Mouse (Mus musculus): ENCODE data around the gene Fkbp4. TPM values are rescaled to one million over a fixed set of nuclear protein-coding genes. Genes with fewer than 3 reads are reported as not detected.

The Fkbp4 gene
- polyA plus RNA-seq, 1 experiment from 2014 or later, result 427 TPM

DNA sequence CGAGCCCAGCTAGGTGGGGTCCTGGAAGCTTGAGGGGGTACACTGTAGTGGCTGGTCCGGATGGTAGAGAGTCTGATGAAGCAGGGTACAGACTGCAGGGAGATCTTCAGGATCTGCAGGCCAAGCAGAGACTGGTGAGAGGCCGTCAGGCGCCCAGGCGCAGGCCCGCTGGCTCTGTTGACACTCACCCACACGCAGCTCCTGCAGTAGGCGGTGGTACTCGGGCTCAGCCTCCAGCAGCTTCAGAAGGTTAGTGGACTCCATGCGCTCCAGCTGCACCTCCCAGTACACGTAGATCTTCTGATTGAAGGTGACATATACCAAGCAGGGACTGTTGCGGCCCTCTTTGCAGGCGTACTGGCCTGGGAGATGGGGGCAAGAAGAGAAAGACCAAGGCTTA lies 28.2 kb downstream of the Fkbp4 start:
- no peak overlapping the region for H3K4me3 ChIP-seq (ENCODE audit: low read length)
- peaks cover 37% of the 10 kb centered on the region for H3K36me3 ChIP-seq (ENCODE audit: control insufficient read depth, insufficient read depth, low read length)
- H3K27ac ChIP-seq (ENCODE audit: low read length), result no peak overlapping the region
- H3K9ac ChIP-seq (ENCODE audit: low read length), result no peak overlapping the region
- H3K4me2 ChIP-seq (ENCODE audit: low read depth, low read length), result no peak overlapping the region
- no peak for ATAC-seq (ENCODE audit: low read depth)
- no peaks in the 10 kb centered on the region for H3K27me3 ChIP-seq (ENCODE audit: control insufficient read depth, insufficient read depth, low read depth, low read length)
- no peaks in the 10 kb centered on the region for H3K9me3 ChIP-seq (ENCODE audit: control insufficient read depth, low read length)
- WGBS, result 94% methylated on average over 13 of the region's 13 CpGs
- H3K4me1 ChIP-seq (replicated peaks; ENCODE audit: control insufficient read depth, insufficient read depth, low read length), result no peaks in the 10 kb centered on the region

GRCm38 (mm10) chr6:128408544-128409125 lies 29.8 kb downstream of the Fkbp4 start:
- no peak overlapping the region for H3K4me2 ChIP-seq (ENCODE audit: low read depth, low read length)
- H3K9ac ChIP-seq (ENCODE audit: low read length), result no peak overlapping the region
- no peak overlapping the region for H3K27ac ChIP-seq (ENCODE audit: low read length)
- H3K36me3 ChIP-seq (ENCODE audit: control insufficient read depth, insufficient read depth, low read length), result peaks cover 35% of the 10 kb centered on the region
- H3K4me3 ChIP-seq (ENCODE audit: low read length), result no peak overlapping the region
- ATAC-seq (ENCODE audit: low read depth), result no peak
- H3K9me3 ChIP-seq (ENCODE audit: control insufficient read depth, low read length), result no peaks in the 10 kb centered on the region
- H3K27me3 ChIP-seq (ENCODE audit: control insufficient read depth, insufficient read depth, low read depth, low read length), result no peaks in the 10 kb centered on the region
- 84% methylated on average over 7 of the region's 7 CpGs for WGBS
- no peaks in the 10 kb centered on the region for H3K4me1 ChIP-seq (replicated peaks; ENCODE audit: control insufficient read depth, insufficient read depth, low read length)

DNA sequence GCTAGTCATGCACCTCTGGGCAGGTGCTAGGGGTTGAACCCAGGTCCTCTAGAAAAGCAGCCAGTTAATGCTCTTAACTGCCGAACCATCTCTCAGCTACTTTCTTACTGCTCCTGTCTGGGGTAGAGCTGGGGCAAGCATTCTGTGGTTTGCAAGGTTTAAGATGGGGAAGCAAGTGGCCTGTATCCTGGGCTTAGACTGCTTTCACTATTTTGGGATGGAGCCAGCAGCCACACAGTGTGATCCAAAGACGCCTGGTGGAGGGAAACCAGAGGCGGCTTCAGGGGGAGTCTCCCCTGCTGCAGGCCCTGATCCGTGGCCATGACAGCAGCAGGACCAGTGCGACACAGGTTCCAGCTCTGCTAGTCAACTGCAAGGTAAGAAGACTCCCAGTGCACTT lies 33.8 kb downstream of the Fkbp4 start:
- Histone ChIP-seq H3K9me3 (ENCODE audit: control insufficient read depth, low read length) (no peaks in the 10 kb centered on the region), H3K27ac (ENCODE audit: low read length) (no peak overlapping the region), H3K36me3 (ENCODE audit: control insufficient read depth, insufficient read depth, low read length) (peaks cover 15% of the 10 kb centered on the region), H3K4me1 (replicated peaks; ENCODE audit: control insufficient read depth, insufficient read depth, low read length) (no peaks in the 10 kb centered on the region; the same call in 1 of the 2 replicates), H3K9ac (ENCODE audit: low read length) (no peak overlapping the region), H3K4me3 (ENCODE audit: low read length) (no peak overlapping the region), H3K4me2 (ENCODE audit: low read depth, low read length) (no peak overlapping the region), H3K27me3 (ENCODE audit: control insufficient read depth, insufficient read depth, low read depth, low read length) (no peaks in the 10 kb centered on the region)
- 53% methylated on average over 5 of the region's 5 CpGs for WGBS
- ATAC-seq (ENCODE audit: low read depth), result no peak

DNA sequence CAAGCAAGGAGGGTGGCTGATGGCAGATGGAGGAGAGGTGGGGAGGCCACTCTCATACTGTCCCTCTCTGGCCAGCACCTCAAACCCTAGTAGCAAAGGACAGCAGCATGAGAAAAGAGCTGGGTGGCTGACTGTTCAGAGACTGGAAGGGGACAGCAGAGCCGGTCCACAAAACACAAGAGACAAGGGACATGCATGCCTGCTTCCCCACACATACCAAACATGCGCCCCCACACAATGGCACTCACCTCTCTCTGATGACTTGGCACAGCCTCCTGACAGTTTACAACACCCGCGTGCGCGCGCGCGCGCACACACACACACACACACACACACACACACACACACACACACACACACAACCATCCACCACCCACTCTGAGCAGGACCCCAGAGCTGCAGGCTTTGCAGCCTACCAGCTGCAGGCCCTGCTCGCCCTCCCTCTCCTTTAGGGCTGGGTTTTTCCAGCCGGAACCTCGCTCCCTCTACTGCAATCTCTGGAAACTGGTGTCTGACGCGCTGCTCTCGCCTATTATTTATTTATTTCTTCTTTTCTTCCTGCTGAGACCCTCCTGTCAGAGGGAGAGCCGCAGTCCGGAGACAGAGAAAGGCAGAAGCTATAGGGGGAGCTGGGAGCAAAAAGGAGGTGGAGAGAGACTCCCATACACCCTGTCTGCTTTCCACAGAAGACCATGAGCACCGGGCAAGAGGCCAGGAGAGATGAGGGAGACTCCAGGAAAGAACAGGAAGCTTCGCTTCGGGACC lies 38.9 kb downstream of the Fkbp4 start:
- peaks cover 2% of the 10 kb centered on the region; the same call in 1 of the 2 replicates for H3K4me1 ChIP-seq (replicated peaks; ENCODE audit: control insufficient read depth, insufficient read depth, low read length)
- no peaks in the 10 kb centered on the region for H3K9me3 ChIP-seq (ENCODE audit: control insufficient read depth, low read length)
- WGBS, result 31% methylated on average over 21 of the region's 21 CpGs
- peak overlapping the region; percentile 62 for H3K4me2 ChIP-seq (ENCODE audit: low read depth, low read length)
- no peak overlapping the region for H3K27ac ChIP-seq (ENCODE audit: low read length)
- peak overlapping the region; percentile 39 for H3K4me3 ChIP-seq (ENCODE audit: low read length)
- no peaks in the 10 kb centered on the region for H3K27me3 ChIP-seq (ENCODE audit: control insufficient read depth, insufficient read depth, low read depth, low read length)
- no peaks in the 10 kb centered on the region for H3K36me3 ChIP-seq (ENCODE audit: control insufficient read depth, insufficient read depth, low read length)
- peak; percentile 77 for ATAC-seq (ENCODE audit: low read depth)
- peak overlapping the region; percentile 53 for H3K9ac ChIP-seq (ENCODE audit: low read length)

GRCm38 (mm10) chr6:128398996-128399395 lies 39.5 kb downstream of the Fkbp4 start, which contains the start of gene Nrip2:
Gene Nrip2 (plus strand): TSS chr6:128399296.
- Histone ChIP-seq H3K9ac (ENCODE audit: low read length) (peak within 1 kb of the TSS; percentile 53), H3K4me1 (replicated peaks; ENCODE audit: control insufficient read depth, insufficient read depth, low read length) (peaks cover 2% of the 10 kb centered on the region; the same call in 1 of the 2 replicates), H3K27ac (ENCODE audit: low read length) (no peak within 1 kb of the TSS), H3K27me3 (ENCODE audit: control insufficient read depth, insufficient read depth, low read depth, low read length) (no peaks in the 10 kb centered on the region), H3K4me2 (ENCODE audit: low read depth, low read length) (peak within 1 kb of the TSS; percentile 62), H3K9me3 (ENCODE audit: control insufficient read depth, low read length) (no peaks in the 10 kb centered on the region), H3K36me3 (ENCODE audit: control insufficient read depth, insufficient read depth, low read length) (no peaks in the 10 kb centered on the region), H3K4me3 (ENCODE audit: low read length) (peak within 1 kb of the TSS; percentile 39)
- WGBS, result 55% methylated on average over 3 of the region's 3 CpGs
- no peak for ATAC-seq (ENCODE audit: low read depth)

- ATAC-seq (ENCODE audit: low read depth), result no peak
- Histone ChIP-seq H3K27ac (ENCODE audit: low read length) (no peak overlapping the region), H3K4me1 (replicated peaks; ENCODE audit: control insufficient read depth, insufficient read depth, low read length) (peaks cover 2% of the 10 kb centered on the region; the same call in 1 of the 2 replicates), H3K4me2 (ENCODE audit: low read depth, low read length) (no peak overlapping the region), H3K36me3 (ENCODE audit: control insufficient read depth, insufficient read depth, low read length) (no peaks in the 10 kb centered on the region), H3K9me3 (ENCODE audit: control insufficient read depth, low read length) (no peaks in the 10 kb centered on the region), H3K27me3 (ENCODE audit: control insufficient read depth, insufficient read depth, low read depth, low read length) (no peaks in the 10 kb centered on the region), H3K9ac (ENCODE audit: low read length) (no peak overlapping the region), H3K4me3 (ENCODE audit: low read length) (no peak overlapping the region)
- 73% methylated on average over 7 of the region's 7 CpGs for WGBS
Measured at GRCm38 (mm10) chr6:128397574-128398261, 40.8 kb downstream of the Fkbp4 start.

DNA sequence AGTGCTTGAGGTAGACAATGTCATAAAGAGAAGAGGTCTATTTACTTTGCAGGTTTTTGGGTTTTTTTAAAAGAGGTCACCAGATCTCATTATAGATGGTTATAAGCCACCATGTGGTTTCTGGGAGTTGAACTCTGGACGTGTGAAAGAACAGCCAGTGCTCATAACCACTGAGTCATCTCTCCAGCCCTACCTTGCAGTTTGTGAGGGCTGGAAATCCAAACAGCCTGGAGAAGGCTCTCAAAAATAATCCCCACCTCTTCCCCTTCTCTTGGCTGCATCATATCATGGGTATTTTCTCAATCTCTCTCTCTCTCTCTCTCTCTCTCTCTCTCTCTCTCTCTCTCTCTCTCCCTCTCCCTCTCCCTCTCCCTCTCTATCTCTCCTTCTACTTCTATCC lies 47.8 kb downstream of the Fkbp4 start:
- ATAC-seq (ENCODE audit: low read depth), result no peak
- WGBS, result 57% methylated on average over 1 of the region's 1 CpGs
- Histone ChIP-seq H3K36me3 (ENCODE audit: control insufficient read depth, insufficient read depth, low read length) (no peaks in the 10 kb centered on the region), H3K27ac (ENCODE audit: low read length) (no peak overlapping the region), H3K9me3 (ENCODE audit: control insufficient read depth, low read length) (no peaks in the 10 kb centered on the region), H3K9ac (ENCODE audit: low read length) (no peak overlapping the region), H3K4me3 (ENCODE audit: low read length) (no peak overlapping the region), H3K4me2 (ENCODE audit: low read depth, low read length) (no peak overlapping the region), H3K27me3 (ENCODE audit: control insufficient read depth, insufficient read depth, low read depth, low read length) (no peaks in the 10 kb centered on the region), H3K4me1 (replicated peaks; ENCODE audit: control insufficient read depth, insufficient read depth, low read length) (no peaks in the 10 kb centered on the region)

DNA sequence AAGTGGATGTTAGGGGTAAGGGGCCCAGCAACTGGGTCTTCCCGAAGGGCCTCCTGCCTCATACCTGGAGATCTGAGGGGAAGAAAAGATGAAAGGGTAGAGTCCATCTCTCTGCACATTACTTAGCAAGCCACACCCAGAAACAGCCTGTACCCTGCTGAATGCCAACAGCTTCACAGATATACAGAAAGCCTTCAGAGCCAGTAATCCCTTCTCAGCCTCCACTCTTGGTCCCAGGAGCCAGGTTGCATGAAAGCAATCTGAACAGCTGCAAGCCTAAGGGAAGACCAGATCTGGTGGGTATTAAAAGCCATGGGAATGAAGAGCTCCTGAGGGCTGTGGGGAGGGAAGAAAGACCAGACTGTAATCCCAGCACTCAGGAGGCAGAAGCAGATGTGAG lies 49.3 kb downstream of the Fkbp4 start:
- H3K9me3 ChIP-seq (ENCODE audit: control insufficient read depth, low read length), result no peaks in the 10 kb centered on the region
- H3K36me3 ChIP-seq (ENCODE audit: control insufficient read depth, insufficient read depth, low read length), result no peaks in the 10 kb centered on the region
- H3K9ac ChIP-seq (ENCODE audit: low read length), result no peak overlapping the region
- H3K27me3 ChIP-seq (ENCODE audit: control insufficient read depth, insufficient read depth, low read depth, low read length), result no peaks in the 10 kb centered on the region
- H3K4me2 ChIP-seq (ENCODE audit: low read depth, low read length), result no peak overlapping the region
- H3K4me1 ChIP-seq (replicated peaks; ENCODE audit: control insufficient read depth, insufficient read depth, low read length), result no peaks in the 10 kb centered on the region
- ATAC-seq (ENCODE audit: low read depth), result no peak
- H3K27ac ChIP-seq (ENCODE audit: low read length), result no peak overlapping the region
- WGBS, result 71% methylated on average over 1 of the region's 1 CpGs
- H3K4me3 ChIP-seq (ENCODE audit: low read length), result no peak overlapping the region

- H3K9me3 ChIP-seq (ENCODE audit: control insufficient read depth, low read length), result no peaks in the 10 kb centered on the region
- no peak overlapping the region for H3K9ac ChIP-seq (ENCODE audit: low read length)
- no peak overlapping the region for H3K4me2 ChIP-seq (ENCODE audit: low read depth, low read length)
- H3K4me3 ChIP-seq (ENCODE audit: low read length), result no peak overlapping the region
- no peaks in the 10 kb centered on the region for H3K4me1 ChIP-seq (replicated peaks; ENCODE audit: control insufficient read depth, insufficient read depth, low read length)
- H3K27ac ChIP-seq (ENCODE audit: low read length), result no peak overlapping the region
- no peaks in the 10 kb centered on the region for H3K27me3 ChIP-seq (ENCODE audit: control insufficient read depth, insufficient read depth, low read depth, low read length)
- no peaks in the 10 kb centered on the region for H3K36me3 ChIP-seq (ENCODE audit: control insufficient read depth, insufficient read depth, low read length)
- 48% methylated on average over 1 of the region's 1 CpGs for WGBS
- ATAC-seq (ENCODE audit: low read depth), result no peak
Measured at GRCm38 (mm10) chr6:128385026-128385425, 53.5 kb downstream of the Fkbp4 start.

All from lung, embryonic 16.5 days (tissue).